9 mouse cellular contexts compared by ENCODE assay signal in genomic region chr12:33193408-33193901, GRCm38 (mm10). TPM values are rescaled to one million over a fixed set of nuclear protein-coding genes. Genes with fewer than 3 reads are reported as not detected.
DNase-seq lines count a peak whose midpoint lies in the region; ATAC-seq and TF ChIP-seq lines count a peak whose summit lies in the region.
"Had no signal": no experiment of that assay in that cellular context is flagged by ENCODE, and none has a peak within 500 bp of the region (broad histone marks: within the 10 kb centered on the region; RNA-seq: fewer than 3 reads in every experiment).

No protein-coding gene starts in this region.

- no peaks in the 10 kb centered on the region for H3K27me3 ChIP-seq in forebrain, embryonic 14.5 days (replicated peaks; ENCODE audit: control insufficient read depth, insufficient read depth, low read length)
- H3K27me3 ChIP-seq in forebrain, embryonic 13.5 days, result no peaks in the 10 kb centered on the region
- H3K27me3 ChIP-seq in heart, embryonic 13.5 days (replicated peaks), result no peaks in the 10 kb centered on the region
- no peaks in the 10 kb centered on the region for H3K27me3 ChIP-seq in limb, embryonic 14.5 days (ENCODE audit: control insufficient read depth, insufficient read depth, low read length)
- H3K27me3 ChIP-seq: neural tube, embryonic 12.5 days had no signal

- no peak overlapping the region for H3K27ac ChIP-seq in forebrain, embryonic 14.5 days (ENCODE audit: low read depth, low read length)
- H3K27ac ChIP-seq in forebrain, embryonic 13.5 days, result no peak overlapping the region
- H3K27ac ChIP-seq in heart, embryonic 13.5 days (replicated peaks), result peak overlapping the region; percentile 41
- no peak overlapping the region for H3K27ac ChIP-seq in limb, embryonic 14.5 days (replicated peaks; ENCODE audit: low read depth, low read length)
- H3K27ac ChIP-seq: neural tube, embryonic 12.5 days had no signal

- no peaks in the 10 kb centered on the region for H3K36me3 ChIP-seq in forebrain, embryonic 14.5 days (ENCODE audit: control insufficient read depth, insufficient read depth, low read length)
- H3K36me3 ChIP-seq in forebrain, embryonic 13.5 days (ENCODE audit: poor library complexity, severe bottlenecking), result 0 out of 2 replicates have a peak, but pooled peaks cover 4% of the 10 kb centered on the region
- H3K36me3 ChIP-seq in heart, embryonic 13.5 days, result peaks cover 5% of the 10 kb centered on the region; the same call in 1 of the 2 replicates
- no peaks in the 10 kb centered on the region for H3K36me3 ChIP-seq in limb, embryonic 14.5 days (ENCODE audit: control insufficient read depth, insufficient read depth, low read length)
- H3K36me3 ChIP-seq: neural tube, embryonic 12.5 days had no signal

- WGBS in forebrain, embryonic 14.5 days, result 47% methylated on average over 11 of the region's 11 CpGs
- WGBS in forebrain, embryonic 13.5 days, result 52% methylated on average over 11 of the region's 11 CpGs
- 37% methylated on average over 11 of the region's 11 CpGs for WGBS in heart, embryonic 13.5 days
- WGBS in limb, embryonic 14.5 days, result 20% methylated on average over 11 of the region's 11 CpGs

- H3K9me3 ChIP-seq in forebrain, embryonic 14.5 days (replicated peaks; ENCODE audit: control insufficient read depth, low read length), result 0 out of 2 replicates have a peak, but pooled peaks cover 6% of the 10 kb centered on the region
- H3K9me3 ChIP-seq in forebrain, embryonic 13.5 days (replicated peaks), result 0 out of 2 replicates have a peak, but pooled peaks cover 6% of the 10 kb centered on the region
- peaks cover 4% of the 10 kb centered on the region for H3K9me3 ChIP-seq in heart, embryonic 13.5 days
- no peaks in the 10 kb centered on the region for H3K9me3 ChIP-seq in limb, embryonic 14.5 days (ENCODE audit: control insufficient read depth, low read length)

- no peak overlapping the region for H3K4me2 ChIP-seq in forebrain, embryonic 14.5 days (ENCODE audit: low read length)
- no peak overlapping the region for H3K4me2 ChIP-seq in forebrain, embryonic 13.5 days
- H3K4me2 ChIP-seq in heart, embryonic 13.5 days, result peak overlapping the region; percentile 12; the same call in 1 of the 2 replicates
- H3K4me2 ChIP-seq in limb, embryonic 14.5 days (replicated peaks; ENCODE audit: low read depth, low read length, severe bottlenecking), result no peak overlapping the region; the same call in 1 of the 2 replicates
- H3K4me2 ChIP-seq: neural tube, embryonic 12.5 days had no signal

- TF ChIP-seq POLR2A in limb, embryonic 14.5 days (IDR thresholded peaks at IDR 0.05; ENCODE audit: borderline replicate concordance, extremely low read depth, insufficient read depth, insufficient read length), result no peak

- H3K4me1 ChIP-seq in forebrain, embryonic 14.5 days (ENCODE audit: control insufficient read depth, insufficient read depth, low read length), result peaks cover 19% of the 10 kb centered on the region
- peaks cover 43% of the 10 kb centered on the region for H3K4me1 ChIP-seq in forebrain, embryonic 13.5 days
- H3K4me1 ChIP-seq in heart, embryonic 13.5 days, result peaks cover 47% of the 10 kb centered on the region
- peaks cover 12% of the 10 kb centered on the region for H3K4me1 ChIP-seq in limb, embryonic 14.5 days (ENCODE audit: control insufficient read depth, insufficient read depth, low read length)

- DNase-seq in forebrain, embryonic 14.5 days (ENCODE audit: low spot score), result peak; percentile 7
- DNase-seq in Muller cell, postnatal 12 days (ENCODE audit: inconsistent ontology term), result peak; percentile 95
- peak; percentile 85 for DNase-seq in limb, embryonic 14.5 days (ENCODE audit: low spot score)
- DNase-seq in right cerebral cortex, postnatal 25 days, result no peak
- DNase-seq in retina, embryonic 14.5 days (ENCODE audit: low spot score), result no peak

- H3K9ac ChIP-seq in forebrain, embryonic 14.5 days (ENCODE audit: low read length), result no peak overlapping the region
- H3K9ac ChIP-seq in forebrain, embryonic 13.5 days, result no peak overlapping the region
- H3K9ac ChIP-seq in heart, embryonic 13.5 days, result no peak overlapping the region
- no peak overlapping the region for H3K9ac ChIP-seq in limb, embryonic 14.5 days (ENCODE audit: low read depth, low read length, severe bottlenecking)
- H3K9ac ChIP-seq: neural tube, embryonic 12.5 days had no signal

- no peak for ATAC-seq in forebrain, embryonic 14.5 days
- ATAC-seq in forebrain, embryonic 13.5 days, result no peak
- no peak; the same call in 1 of the 2 replicates for ATAC-seq in heart, embryonic 13.5 days (ENCODE audit: extremely low read depth, insufficient number of reproducible peaks, low FRiP score, low TSS enrichment)
- peak; percentile 80 for ATAC-seq in limb, embryonic 14.5 days (ENCODE audit: low FRiP score, low read depth)
- no peak for ATAC-seq in inflammation-experienced regulatory T-cells, adult 6 months

- no peak overlapping the region for H3K4me3 ChIP-seq in forebrain, embryonic 14.5 days (ENCODE audit: low read depth, low read length)
- no peak overlapping the region for H3K4me3 ChIP-seq in forebrain, embryonic 13.5 days
- no peak overlapping the region for H3K4me3 ChIP-seq in heart, embryonic 13.5 days
- no peak overlapping the region for H3K4me3 ChIP-seq in limb, embryonic 14.5 days (replicated peaks; ENCODE audit: low read length)
- H3K4me3 ChIP-seq: neural tube, embryonic 12.5 days had no signal

RNA-seq across cellular contexts. Expression of gene Atxn7l1, which starts 46.0 kb away (rescaled TPM):
- polyA plus RNA-seq in forebrain, embryonic 14.5 days (2014; fragmentation: Nextera tagmentation; extraction: Ambion mirVana), result 18.1 and 20.0 TPM in 2 replicates
- polyA plus RNA-seq in forebrain, embryonic 13.5 days (2015; fragmentation: Nextera tagmentation; extraction: Ambion mirVana), result 13.9 and 15.4 TPM in 2 replicates
- polyA plus RNA-seq in heart, embryonic 13.5 days (2015; fragmentation: Nextera tagmentation; extraction: Ambion mirVana), result 7.7 and 7.9 TPM in 2 replicates
- polyA plus RNA-seq in limb, embryonic 14.5 days (2012; rRNA removed), result 23.1 and 27.0 TPM in 2 replicates
- polyA plus RNA-seq in limb, embryonic 14.5 days (2014; fragmentation: Nextera tagmentation; extraction: Ambion mirVana), result 15.3 and 15.7 TPM in 2 replicates
- polyA plus RNA-seq in inflammation-experienced regulatory T-cells, adult 6 months (2017; shearing (Covaris generic)), result 10 to 100 TPM; 59.7 to 94.2 (median 92.9) TPM

Comparison
In these comparisons a context has a peak if more than half of its experiments do, and no peak if none do; other contexts are left out.
1. DNase-seq: peak in forebrain, embryonic 14.5 days (single experiment), Muller cell, postnatal 12 days (single experiment) and limb, embryonic 14.5 days (single experiment); none in right cerebral cortex, postnatal 25 days (single experiment) and retina, embryonic 14.5 days (single experiment).